Mouse (Mus musculus): ENCODE data around the gene Ptpdc1. TPM values are rescaled to one million over a fixed set of nuclear protein-coding genes. Genes with fewer than 3 reads are reported as not detected.

The Ptpdc1 gene
- polyA plus RNA-seq, 1 experiment from 2014 or later = 15.6 TPM

MicroRNAs within 50 kb of the gene (microRNA counts, 519-probe panel; counts per million panel counts)
- microRNA mmu-let-7a = 4,579 counts per million, percentile 99 among the panel's probes with 10 or more counts
- 4,515 counts per million, percentile 98 among the panel's probes with 10 or more counts for microRNA mmu-let-7d
- microRNA mmu-let-7f = 4,040 counts per million, percentile 93 among the panel's probes with 10 or more counts

Small RNA genes within 50 kb of the gene (microRNA-seq; reads per million reads assigned to microRNA genes)
- gene Gm24111 (ENCODE audit: borderline number of aligned reads) (not detected), gene Mirlet7a-1 (ENCODE audit: borderline number of aligned reads) (218 reads per million, percentile 60 among the genes with 10 or more reads in this experiment), gene Mirlet7d (ENCODE audit: borderline number of aligned reads) (10,812 reads per million, percentile 94 among the genes with 10 or more reads in this experiment), gene Mirlet7f-1 (ENCODE audit: borderline number of aligned reads) (not detected)

Other genes with a start within 250 kb of the Ptpdc1 start
- gene Zfp169, start 112.2 kb downstream of the Ptpdc1 start, polyA plus RNA-seq (2014; fragmentation: Nextera tagmentation; extraction: Ambion mirVana) = 5.0 and 6.3 TPM in 2 replicates
- gene A830005F24Rik, start 112.1 kb downstream of the Ptpdc1 start, polyA plus RNA-seq (2014; fragmentation: Nextera tagmentation; extraction: Ambion mirVana) = 0.82 and 1.5 TPM in 2 replicates
- 30.9 and 34.4 TPM in 2 replicates for gene Barx1, start 37.3 kb upstream of the Ptpdc1 start, polyA plus RNA-seq (2014; fragmentation: Nextera tagmentation; extraction: Ambion mirVana)
- gene Phf2, start 245.5 kb upstream of the Ptpdc1 start, polyA plus RNA-seq (2014; fragmentation: Nextera tagmentation; extraction: Ambion mirVana) = 11.6 and 11.7 TPM in 2 replicates